Mouse (Mus musculus): ENCODE results near the gene Pdzd8. TPM values are rescaled to one million over a fixed set of nuclear protein-coding genes. Genes with fewer than 3 reads are reported as not detected.

The Pdzd8 gene
- polyA plus RNA-seq (2015; fragmentation: Nextera tagmentation; extraction: Ambion mirVana) = 6.9 and 8.0 TPM in 2 replicates

DNA sequence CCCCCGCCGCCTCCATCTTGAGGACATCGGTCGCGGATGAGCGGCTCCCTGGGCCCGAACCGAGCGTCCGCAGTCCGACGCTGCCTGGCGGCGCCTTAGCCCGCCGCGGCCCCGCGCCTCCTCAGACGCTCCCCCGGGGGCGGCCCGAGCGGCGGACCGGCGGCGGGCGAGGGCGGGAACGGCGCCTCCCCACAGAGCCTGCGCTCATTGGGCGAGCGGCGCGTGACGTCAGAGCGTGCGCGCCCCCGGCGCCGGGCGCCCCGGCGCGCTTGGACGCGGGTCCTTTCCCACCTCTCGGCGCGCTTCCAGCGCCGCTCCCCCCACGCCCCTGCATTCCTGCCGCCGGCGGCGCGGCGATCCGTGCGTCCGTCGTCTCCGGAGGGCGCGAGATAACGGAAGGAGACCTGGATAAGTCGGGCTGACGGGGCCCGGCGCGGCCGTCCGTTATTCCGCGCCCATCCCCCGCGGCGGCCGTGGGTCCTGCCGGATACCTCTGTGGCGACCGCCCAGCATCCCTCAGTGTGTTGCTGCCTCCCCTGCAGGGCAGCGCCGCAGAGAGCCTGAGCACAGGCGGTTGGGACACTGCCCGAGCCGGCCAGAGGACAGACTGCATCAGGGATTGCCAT lies at the start of gene Pdzd8:
TSS of gene Pdzd8 (minus strand) at position 123 of the 626 bp plus-strand sequence.
- H3K27me3 ChIP-seq = peaks cover 11% of the 10 kb centered on the region; the same call in 1 of the 2 replicates
- H3K4me2 ChIP-seq = peak within 1 kb of the TSS; percentile 98
- H3K36me3 ChIP-seq = no peaks in the 10 kb centered on the region
- peak; percentile 97 for ATAC-seq (replicated peaks; ENCODE audit: insufficient number of reproducible peaks, insufficient read depth, low FRiP score, low read depth)
- H3K27ac ChIP-seq = peak within 1 kb of the TSS; percentile 94
- under 1% methylated on average over 75 of the region's 91 CpGs for WGBS
- peaks cover 27% of the 10 kb centered on the region for H3K4me1 ChIP-seq (replicated peaks)
- H3K4me3 ChIP-seq = peak within 1 kb of the TSS; percentile 98
- no peaks in the 10 kb centered on the region for H3K9me3 ChIP-seq (replicated peaks)
- peak within 1 kb of the TSS; percentile 96 for H3K9ac ChIP-seq

DNA sequence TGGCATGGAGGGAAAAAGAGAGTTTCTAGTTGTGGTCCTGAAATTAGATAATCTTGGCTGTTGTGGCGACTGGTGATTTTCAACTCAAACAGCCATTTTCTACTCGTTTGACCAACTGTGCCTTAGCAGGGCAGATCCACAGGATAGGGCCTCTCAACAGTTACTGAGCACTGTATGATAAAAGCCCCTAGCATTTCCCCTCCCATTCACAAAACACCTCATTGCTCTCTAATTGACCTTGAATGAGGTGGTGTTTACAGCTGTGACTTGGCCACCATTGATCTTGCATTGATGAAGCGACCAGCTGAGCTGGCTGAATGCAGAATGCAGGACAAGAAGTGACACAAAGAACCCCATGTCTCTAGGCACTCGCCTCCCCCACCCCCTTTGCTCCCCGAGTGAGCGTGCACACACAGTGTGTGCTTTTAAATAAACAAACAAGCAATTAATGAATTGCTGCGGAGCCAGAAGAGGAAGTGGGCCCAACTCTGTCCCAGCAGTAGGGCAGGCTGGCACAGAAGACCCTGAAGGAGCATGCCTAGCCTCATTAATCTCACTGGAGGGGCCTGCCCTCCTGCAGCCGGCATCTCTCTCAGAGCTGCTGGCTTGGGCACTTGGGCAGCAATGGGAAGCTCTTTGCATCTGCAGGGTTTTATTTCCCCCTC lies 48.3 kb upstream of the Pdzd8 start:
- H3K27me3 ChIP-seq = peaks cover 55% of the 10 kb centered on the region
- 39% methylated on average over 8 of the region's 8 CpGs for WGBS

DNA sequence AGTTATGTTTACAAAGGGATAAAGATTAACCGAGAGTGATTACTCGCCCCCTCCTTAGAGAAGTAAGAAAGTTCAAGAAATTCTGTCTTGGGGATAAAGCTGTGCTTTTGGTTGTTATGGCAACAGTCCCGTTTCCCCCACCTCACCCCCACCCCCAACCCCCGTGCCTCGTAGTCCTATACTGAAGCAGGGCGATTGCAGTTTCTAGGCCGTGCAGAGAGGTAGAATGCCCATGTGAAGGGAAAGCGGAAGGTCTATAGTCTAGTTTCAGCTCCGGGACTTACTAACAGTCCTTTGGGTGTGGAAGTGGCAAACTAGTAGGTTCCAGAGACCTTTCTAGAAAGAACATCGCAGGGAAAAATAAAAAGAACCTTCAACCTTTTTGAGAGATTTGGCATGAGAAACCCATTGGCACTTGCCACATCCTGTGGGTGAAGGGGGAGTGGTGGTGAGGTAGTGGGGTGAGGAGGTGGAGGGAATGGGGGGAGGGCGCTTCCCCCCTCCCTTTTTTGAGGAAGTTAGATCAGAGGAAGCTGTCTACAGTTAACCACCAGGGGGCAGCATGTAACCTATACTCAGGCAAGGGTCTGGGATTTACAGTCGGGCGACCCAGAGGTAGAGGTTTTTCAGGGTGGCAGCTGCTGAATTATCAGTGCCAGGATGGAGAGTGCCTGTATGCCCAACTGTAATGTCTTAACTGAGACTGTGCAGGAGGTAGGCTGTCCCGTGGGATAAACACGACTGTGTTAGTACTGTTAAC lies 43.4 kb upstream of the Pdzd8 start:
- no peaks in the 10 kb centered on the region for H3K9me3 ChIP-seq (replicated peaks)
- no peaks in the 10 kb centered on the region for H3K36me3 ChIP-seq
- ATAC-seq (replicated peaks; ENCODE audit: insufficient number of reproducible peaks, insufficient read depth, low FRiP score, low read depth) = 0 out of 2 replicates have a peak, but pooled peaks have one; percentile 35
- H3K4me1 ChIP-seq (replicated peaks) = no peaks in the 10 kb centered on the region
- H3K4me3 ChIP-seq = no peak overlapping the region
- H3K9ac ChIP-seq = no peak overlapping the region
- peak overlapping the region; percentile 26; the same call in 1 of the 2 replicates for H3K4me2 ChIP-seq
- H3K27ac ChIP-seq = no peak overlapping the region
- H3K27me3 ChIP-seq = peaks cover 41% of the 10 kb centered on the region
- WGBS = 18% methylated on average over 15 of the region's 15 CpGs

More for the DNA sequence above, 48.3 kb upstream of the Pdzd8 start:
- H3K9me3 ChIP-seq (replicated peaks) = no peaks in the 10 kb centered on the region
- no peak overlapping the region for H3K9ac ChIP-seq
- H3K4me2 ChIP-seq = no peak overlapping the region
- H3K36me3 ChIP-seq = no peaks in the 10 kb centered on the region
- no peak for ATAC-seq (replicated peaks; ENCODE audit: insufficient number of reproducible peaks, insufficient read depth, low FRiP score, low read depth)
- no peak overlapping the region for H3K27ac ChIP-seq
- H3K4me3 ChIP-seq = no peak overlapping the region
- peaks cover 10% of the 10 kb centered on the region; the same call in 1 of the 2 replicates for H3K4me1 ChIP-seq (replicated peaks)

DNA sequence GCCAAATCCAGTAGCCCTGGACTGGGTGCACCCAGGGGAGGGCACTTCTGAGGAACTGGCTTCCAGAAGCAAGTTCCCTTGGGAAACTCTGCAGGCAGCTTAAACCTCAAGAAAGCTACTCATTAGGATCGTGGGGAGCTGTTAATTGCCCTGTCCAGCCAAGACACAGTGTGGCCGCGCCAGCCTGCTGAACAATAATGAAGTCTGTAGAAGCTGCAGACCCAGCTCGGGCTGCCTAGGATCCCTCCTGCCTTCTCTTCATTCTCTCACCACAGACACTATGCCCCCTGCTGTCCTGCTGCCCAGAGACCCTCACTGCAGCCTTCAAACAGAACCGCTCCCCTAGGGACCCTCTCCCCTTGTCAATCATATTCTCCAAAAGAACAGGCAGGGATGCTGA lies 42.8 kb upstream of the Pdzd8 start:
- Histone ChIP-seq H3K27me3 (peaks cover 37% of the 10 kb centered on the region), H3K36me3 (no peaks in the 10 kb centered on the region), H3K9ac (no peak overlapping the region), H3K4me2 (no peak overlapping the region), H3K4me1 (replicated peaks) (no peaks in the 10 kb centered on the region), H3K27ac (no peak overlapping the region), H3K4me3 (no peak overlapping the region), H3K9me3 (replicated peaks) (no peaks in the 10 kb centered on the region)
- 29% methylated on average over 5 of the region's 5 CpGs for WGBS
- no peak for ATAC-seq (replicated peaks; ENCODE audit: insufficient number of reproducible peaks, insufficient read depth, low FRiP score, low read depth)

DNA sequence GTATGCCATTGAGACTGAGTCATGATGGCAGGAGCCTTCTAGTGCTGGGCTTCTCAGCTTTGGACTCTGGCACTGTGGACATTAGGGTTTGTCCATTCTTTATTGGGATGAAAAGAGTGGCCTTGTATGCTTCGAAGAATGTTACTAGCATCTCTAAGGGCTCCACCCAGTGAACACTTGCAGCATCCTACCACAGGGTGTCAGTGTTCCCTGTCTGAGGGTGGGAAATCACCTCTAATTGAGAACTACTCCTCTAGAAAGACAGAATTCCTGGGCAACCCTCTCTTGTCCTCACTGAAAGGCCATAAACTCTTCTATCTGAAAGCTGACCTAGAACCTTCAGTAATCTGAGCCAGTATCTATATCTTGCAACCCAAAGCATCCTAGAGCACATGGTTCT lies 41.6 kb upstream of the Pdzd8 start:
- Histone ChIP-seq H3K36me3 (no peaks in the 10 kb centered on the region), H3K4me2 (no peak overlapping the region), H3K27me3 (peaks cover 31% of the 10 kb centered on the region), H3K4me3 (no peak overlapping the region), H3K9ac (no peak overlapping the region), H3K9me3 (replicated peaks) (no peaks in the 10 kb centered on the region), H3K27ac (no peak overlapping the region), H3K4me1 (replicated peaks) (no peaks in the 10 kb centered on the region)
- WGBS = 59% methylated on average over 1 of the region's 1 CpGs
- no peak for ATAC-seq (replicated peaks; ENCODE audit: insufficient number of reproducible peaks, insufficient read depth, low FRiP score, low read depth)

DNA sequence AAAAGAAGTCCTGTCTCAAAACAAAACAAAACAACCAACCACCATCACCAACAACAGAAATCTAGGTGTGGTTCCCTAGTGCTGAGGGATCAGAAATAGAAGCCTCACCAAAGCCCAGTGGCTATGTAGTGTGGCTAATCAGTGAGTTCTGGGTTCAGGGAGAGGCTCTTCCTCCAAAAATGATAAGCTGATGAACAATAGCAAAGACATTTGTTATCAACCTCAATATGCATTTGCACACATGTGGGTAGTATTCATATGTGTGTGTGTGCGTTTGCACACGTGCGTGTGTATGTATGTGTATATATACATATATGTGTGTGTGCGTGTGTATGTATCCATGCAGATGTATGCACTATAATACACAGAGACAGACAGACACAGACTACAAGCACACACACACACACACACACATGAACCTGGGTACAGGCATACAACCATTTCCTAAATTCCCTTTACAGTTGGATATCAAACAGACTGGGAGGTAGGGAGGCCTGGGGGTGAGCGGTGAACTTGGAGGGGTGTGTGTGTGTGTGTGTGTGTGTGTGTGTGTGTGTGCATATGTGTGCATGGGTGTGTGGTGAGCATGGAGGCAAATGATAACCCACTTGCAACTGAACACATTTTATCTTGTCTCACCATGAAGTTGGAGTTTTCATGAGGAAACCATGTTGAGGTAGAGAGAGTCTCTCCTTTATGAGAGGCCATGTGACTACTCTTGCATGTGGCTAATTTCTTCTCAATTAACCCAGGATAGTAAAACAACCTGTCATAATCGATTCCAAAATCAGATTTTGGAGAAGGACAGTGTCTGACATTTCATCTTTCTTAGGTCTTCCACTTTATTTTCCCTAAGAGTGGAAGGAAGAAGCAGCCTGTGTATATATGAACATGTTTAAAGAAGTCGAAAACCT lies 39.3 kb upstream of the Pdzd8 start:
- Histone ChIP-seq H3K4me1 (replicated peaks) (no peaks in the 10 kb centered on the region), H3K9ac (no peak overlapping the region), H3K4me3 (no peak overlapping the region), H3K27me3 (peaks cover 23% of the 10 kb centered on the region), H3K9me3 (replicated peaks) (no peaks in the 10 kb centered on the region), H3K36me3 (no peaks in the 10 kb centered on the region), H3K4me2 (no peak overlapping the region), H3K27ac (no peak overlapping the region)
- WGBS = 85% methylated on average over 7 of the region's 7 CpGs
- ATAC-seq (replicated peaks; ENCODE audit: insufficient number of reproducible peaks, insufficient read depth, low FRiP score, low read depth) = no peak

GRCm38 (mm10) chr19:59382416-59382917 lies 36.9 kb upstream of the Pdzd8 start:
- no peak overlapping the region for H3K4me2 ChIP-seq
- no peak overlapping the region for H3K4me3 ChIP-seq
- no peak for ATAC-seq (replicated peaks; ENCODE audit: insufficient number of reproducible peaks, insufficient read depth, low FRiP score, low read depth)
- no peak overlapping the region for H3K9ac ChIP-seq
- no peaks in the 10 kb centered on the region for H3K4me1 ChIP-seq (replicated peaks)
- no peaks in the 10 kb centered on the region for H3K9me3 ChIP-seq (replicated peaks)
- no peak overlapping the region for H3K27ac ChIP-seq
- no peaks in the 10 kb centered on the region for H3K36me3 ChIP-seq
- H3K27me3 ChIP-seq = peaks cover 8% of the 10 kb centered on the region; the same call in 1 of the 2 replicates

DNA sequence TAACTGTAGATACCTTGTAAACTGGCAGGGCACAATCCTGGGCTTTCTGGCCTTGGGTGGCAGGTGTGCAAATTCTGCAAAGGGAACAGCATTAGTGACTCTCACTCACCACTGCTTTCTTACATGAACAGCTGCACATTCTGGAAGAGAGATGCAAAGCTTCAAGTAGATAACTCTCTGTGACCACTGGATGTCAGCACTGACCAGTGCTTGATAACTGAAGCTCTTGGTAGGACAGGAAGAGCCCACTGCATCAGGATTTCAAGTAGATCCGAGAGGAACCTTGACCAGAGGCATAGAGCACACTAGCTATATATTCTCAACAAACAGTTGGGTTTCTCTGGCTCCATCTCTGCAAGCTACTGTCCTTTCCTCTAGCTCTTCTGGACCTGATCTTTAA lies 34.4 kb upstream of the Pdzd8 start:
- Histone ChIP-seq H3K4me3 (no peak overlapping the region), H3K9me3 (replicated peaks) (no peaks in the 10 kb centered on the region), H3K9ac (no peak overlapping the region), H3K27ac (no peak overlapping the region), H3K4me2 (no peak overlapping the region), H3K27me3 (0 out of 2 replicates have a peak, but pooled peaks cover 4% of the 10 kb centered on the region), H3K4me1 (replicated peaks) (no peaks in the 10 kb centered on the region), H3K36me3 (no peaks in the 10 kb centered on the region)
- WGBS = 28% methylated on average over 1 of the region's 1 CpGs
- no peak for ATAC-seq (replicated peaks; ENCODE audit: insufficient number of reproducible peaks, insufficient read depth, low FRiP score, low read depth)

DNA sequence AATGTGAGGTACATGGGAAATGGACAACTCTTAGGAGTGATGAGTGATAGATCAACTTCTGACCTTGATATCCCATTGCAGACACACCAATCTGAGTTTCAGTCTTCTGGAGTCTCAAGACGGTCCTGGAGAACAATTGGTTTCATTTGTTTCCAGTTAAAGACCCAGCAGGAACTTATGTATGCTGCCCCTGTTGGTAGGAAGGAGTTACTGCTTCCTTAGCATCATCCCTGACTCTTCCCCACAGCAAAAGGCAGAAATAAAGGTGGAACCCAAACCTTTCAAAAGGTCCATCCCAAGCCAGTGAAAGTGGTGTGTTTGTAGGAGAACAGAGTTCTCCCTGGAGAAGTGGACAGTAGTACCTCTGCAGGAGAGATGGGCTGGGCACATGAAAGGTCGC lies 30.9 kb upstream of the Pdzd8 start:
- Histone ChIP-seq H3K36me3 (no peaks in the 10 kb centered on the region), H3K4me3 (no peak overlapping the region), H3K27ac (no peak overlapping the region), H3K9me3 (replicated peaks) (no peaks in the 10 kb centered on the region), H3K4me1 (replicated peaks) (no peaks in the 10 kb centered on the region), H3K27me3 (0 out of 2 replicates have a peak, but pooled peaks cover 4% of the 10 kb centered on the region), H3K9ac (no peak overlapping the region), H3K4me2 (no peak overlapping the region)
- 75% methylated on average over 2 of the region's 2 CpGs for WGBS
- ATAC-seq (replicated peaks; ENCODE audit: insufficient number of reproducible peaks, insufficient read depth, low FRiP score, low read depth) = no peak

DNA sequence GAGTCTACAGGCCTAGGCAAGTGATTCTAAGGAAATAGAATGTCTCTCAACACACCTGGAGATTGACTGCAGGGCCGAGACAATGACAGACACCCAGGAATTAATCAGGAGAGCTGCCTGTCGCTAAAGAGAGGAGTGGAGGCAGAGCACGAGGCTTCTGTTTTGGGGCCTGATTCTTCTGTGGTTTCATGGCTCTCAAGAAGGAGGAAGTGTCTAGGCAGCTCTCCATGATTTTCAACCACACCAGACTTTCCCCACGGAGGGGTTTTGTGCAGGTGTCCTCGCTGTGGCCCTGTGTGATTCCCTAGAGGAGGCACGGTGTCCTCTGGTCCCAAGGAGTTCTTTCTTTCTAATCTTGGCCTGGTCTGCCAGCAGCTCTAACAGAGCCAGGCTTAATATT lies 29.4 kb upstream of the Pdzd8 start:
- Histone ChIP-seq H3K4me1 (replicated peaks) (no peaks in the 10 kb centered on the region), H3K4me3 (no peak overlapping the region), H3K9me3 (replicated peaks) (no peaks in the 10 kb centered on the region), H3K9ac (no peak overlapping the region), H3K4me2 (no peak overlapping the region), H3K36me3 (no peaks in the 10 kb centered on the region), H3K27me3 (0 out of 2 replicates have a peak, but pooled peaks cover 4% of the 10 kb centered on the region), H3K27ac (no peak overlapping the region)
- no peak for ATAC-seq (replicated peaks; ENCODE audit: insufficient number of reproducible peaks, insufficient read depth, low FRiP score, low read depth)
- 66% methylated on average over 6 of the region's 6 CpGs for WGBS
